ENCODE assay signal across 28 mouse cellular contexts in genomic region chr3:130443842-130444627, GRCm38 (mm10).
DNase-seq lines count a peak whose midpoint lies in the region; ATAC-seq lines count a peak whose summit lies in the region.
"Had no signal": no experiment of that assay in that cellular context is flagged by ENCODE, and none has a peak within 500 bp of the region (broad histone marks: within the 10 kb centered on the region; RNA-seq: fewer than 3 reads in every experiment).

No protein-coding gene starts in this region.

- H3K4me3 ChIP-seq in midbrain, embryonic 14.5 days (replicated peaks; ENCODE audit: low read depth, low read length) = no peak overlapping the region
- no peak overlapping the region for H3K4me3 ChIP-seq in midbrain, embryonic 10.5 days
- no peak overlapping the region for H3K4me3 ChIP-seq in midbrain, embryonic 15.5 days
- H3K4me3 ChIP-seq: heart, embryonic 10.5 days; heart, embryonic 15.5 days; hindbrain, embryonic 12.5 days; limb, embryonic 10.5 days; limb, embryonic 15.5 days; liver, embryonic 13.5 days; megakaryocyte, embryonic 14.5 days had no signal

- ATAC-seq in midbrain, embryonic 14.5 days (ENCODE audit: low FRiP score, low TSS enrichment) = no peak
- peak; percentile 81 for ATAC-seq in midbrain, embryonic 15.5 days (replicated peaks)
- ATAC-seq in cerebellum, adult (ENCODE audit: insufficient number of reproducible peaks, low FRiP score, low TSS enrichment) = no peak
- ATAC-seq: activated CD4-positive, CD25-positive, alpha-beta regulatory T cell, adult 4 months; intestine, embryonic 16.5 days had no signal

- WGBS in midbrain, embryonic 14.5 days = 61% methylated on average over 13 of the region's 13 CpGs
- whole genome bisulfite sequencing in midbrain, embryonic 10.5 days = 78% methylated on average over 13 of the region's 13 CpGs
- 54% methylated on average over 13 of the region's 13 CpGs for WGBS in midbrain, embryonic 15.5 days

- DNase-seq in heart, adult 11 months = peak; percentile 49
- DNase-seq in heart, adult 8-10 months (ENCODE audit: low spot score) = no peak
- peak; percentile 17 for DNase-seq in midbrain, embryonic 14.5 days
- DNase-seq in midbrain, embryonic 10.5 days (ENCODE audit: low spot score) = no peak
- DNase-seq: adrenal gland, adult 2 months; adrenal gland, postnatal 36 days; B cell, adult 2 months; cerebellum, adult 8-10 months; cerebellum, postnatal 25 days; gastrocnemius, postnatal 10 days; kidney, adult 8-10 months; layer of hippocampus, postnatal 36 days; liver, embryonic 13.5 days; lung, adult 18-20 months; lung, postnatal 36 days; thymus, postnatal 4 days had no signal

- H3K4me1 ChIP-seq in midbrain, embryonic 14.5 days (ENCODE audit: control insufficient read depth, insufficient read depth, low read length) = no peaks in the 10 kb centered on the region
- no peaks in the 10 kb centered on the region for H3K4me1 ChIP-seq in midbrain, embryonic 10.5 days
- H3K4me1 ChIP-seq in midbrain, embryonic 15.5 days = peaks cover 7% of the 10 kb centered on the region; the same call in 1 of the 2 replicates
- H3K4me1 ChIP-seq: heart, embryonic 10.5 days; heart, embryonic 15.5 days; hindbrain, embryonic 12.5 days; liver, embryonic 13.5 days; megakaryocyte, embryonic 14.5 days had no signal

- no peak overlapping the region for H3K9ac ChIP-seq in midbrain, embryonic 14.5 days (replicated peaks; ENCODE audit: low read length)
- no peak overlapping the region for H3K9ac ChIP-seq in midbrain, embryonic 15.5 days
- H3K9ac ChIP-seq: heart, embryonic 15.5 days; hindbrain, embryonic 12.5 days; limb, embryonic 15.5 days; liver, embryonic 13.5 days had no signal

- no peak overlapping the region for H3K4me2 ChIP-seq in midbrain, embryonic 14.5 days (ENCODE audit: low read length)
- no peak overlapping the region for H3K4me2 ChIP-seq in midbrain, embryonic 15.5 days
- H3K4me2 ChIP-seq: heart, embryonic 15.5 days; hindbrain, embryonic 12.5 days; limb, embryonic 15.5 days; liver, embryonic 13.5 days had no signal

- H3K27ac ChIP-seq in midbrain, embryonic 14.5 days (replicated peaks; ENCODE audit: low read depth, low read length) = no peak overlapping the region
- H3K27ac ChIP-seq in midbrain, embryonic 10.5 days (replicated peaks) = no peak overlapping the region
- H3K27ac ChIP-seq in midbrain, embryonic 15.5 days = no peak overlapping the region
- H3K27ac ChIP-seq: heart, embryonic 10.5 days; heart, embryonic 15.5 days; hindbrain, embryonic 12.5 days; kidney, postnatal 0 days; limb, embryonic 10.5 days; limb, embryonic 15.5 days; liver, embryonic 13.5 days had no signal

- H3K36me3 ChIP-seq in midbrain, embryonic 14.5 days (ENCODE audit: control insufficient read depth, insufficient read depth, low read length) = no peaks in the 10 kb centered on the region
- H3K36me3 ChIP-seq in midbrain, embryonic 10.5 days = no peaks in the 10 kb centered on the region
- no peaks in the 10 kb centered on the region for H3K36me3 ChIP-seq in midbrain, embryonic 15.5 days (replicated peaks)
- H3K36me3 ChIP-seq: heart, embryonic 10.5 days; heart, embryonic 15.5 days; hindbrain, embryonic 12.5 days; limb, embryonic 10.5 days; limb, embryonic 15.5 days; liver, embryonic 13.5 days had no signal

- H3K9me3 ChIP-seq in midbrain, embryonic 14.5 days (ENCODE audit: control insufficient read depth, low read length) = no peaks in the 10 kb centered on the region
- no peaks in the 10 kb centered on the region for H3K9me3 ChIP-seq in midbrain, embryonic 10.5 days (replicated peaks)
- no peaks in the 10 kb centered on the region for H3K9me3 ChIP-seq in midbrain, embryonic 15.5 days
- H3K9me3 ChIP-seq: heart, embryonic 10.5 days; heart, embryonic 15.5 days; hindbrain, embryonic 12.5 days; limb, embryonic 10.5 days; limb, embryonic 15.5 days; liver, embryonic 13.5 days had no signal

- no peaks in the 10 kb centered on the region for H3K27me3 ChIP-seq in midbrain, embryonic 14.5 days (ENCODE audit: control insufficient read depth, insufficient read depth, low read length)
- no peaks in the 10 kb centered on the region for H3K27me3 ChIP-seq in midbrain, embryonic 10.5 days (ENCODE audit: low read depth, poor library complexity, severe bottlenecking)
- no peaks in the 10 kb centered on the region for H3K27me3 ChIP-seq in midbrain, embryonic 15.5 days (replicated peaks)
- H3K27me3 ChIP-seq: CH12.LX; heart, embryonic 15.5 days; hindbrain, embryonic 12.5 days; limb, embryonic 15.5 days; liver, embryonic 13.5 days; megakaryocyte, embryonic 14.5 days had no signal

Comparison
In these comparisons a context has a peak if more than half of its experiments do, and no peak if none do; other contexts are left out.
1. DNase-seq: peak in heart, adult 11 months (single experiment) and midbrain, embryonic 14.5 days (single experiment); none in heart, adult 8-10 months (single experiment) and midbrain, embryonic 10.5 days (single experiment).